7 mouse cellular contexts compared by ENCODE assay signal in genomic region chr9:62974439-62974838, GRCm38 (mm10). TPM values are rescaled to one million over a fixed set of nuclear protein-coding genes. Genes with fewer than 3 reads are reported as not detected.
DNase-seq lines count a peak whose midpoint lies in the region; ATAC-seq lines count a peak whose summit lies in the region.

No protein-coding gene starts in this region.

- no peaks in the 10 kb centered on the region for H3K27me3 ChIP-seq in intestine, embryonic 14.5 days (replicated peaks; ENCODE audit: control insufficient read depth, insufficient read depth, low read length)
- no peaks in the 10 kb centered on the region for H3K27me3 ChIP-seq in intestine, embryonic 16.5 days (replicated peaks; ENCODE audit: control insufficient read depth, insufficient read depth, low read length)

- H3K9me3 ChIP-seq in intestine, embryonic 14.5 days (ENCODE audit: control insufficient read depth, low read length), result no peaks in the 10 kb centered on the region
- no peaks in the 10 kb centered on the region for H3K9me3 ChIP-seq in intestine, embryonic 16.5 days (ENCODE audit: control insufficient read depth, low read length)

- DNase-seq in intestine, embryonic 14.5 days (ENCODE audit: low spot score), result peak; percentile 57
- peak; percentile 23 for DNase-seq in thymus, postnatal 0 days (ENCODE audit: low spot score)
- DNase-seq in thymus, postnatal 10 days (ENCODE audit: low spot score in 2 of 2), result no peak
- peak; percentile 70 for DNase-seq in induced T-regulatory cell, adult 2 months (ENCODE audit: low read depth)
- no peak for DNase-seq in ovary, postnatal 10 days (ENCODE audit: low spot score)
- DNase-seq in layer of hippocampus, adult 11-12 months (ENCODE audit: low spot score), result no peak

- H3K27ac ChIP-seq in intestine, embryonic 14.5 days (ENCODE audit: low read depth), result no peak overlapping the region
- no peak overlapping the region for H3K27ac ChIP-seq in intestine, embryonic 16.5 days (ENCODE audit: low read length)

- H3K4me1 ChIP-seq in intestine, embryonic 14.5 days (replicated peaks; ENCODE audit: control insufficient read depth, insufficient read depth, low read length), result peaks cover 15% of the 10 kb centered on the region
- H3K4me1 ChIP-seq in intestine, embryonic 16.5 days (ENCODE audit: control insufficient read depth, insufficient read depth, low read length), result peaks cover 24% of the 10 kb centered on the region

- H3K4me3 ChIP-seq in intestine, embryonic 14.5 days (ENCODE audit: low read depth, low read length), result no peak overlapping the region
- H3K4me3 ChIP-seq in intestine, embryonic 16.5 days (ENCODE audit: low read length), result no peak overlapping the region

- H3K4me2 ChIP-seq in intestine, embryonic 14.5 days (ENCODE audit: low read length), result no peak overlapping the region
- H3K4me2 ChIP-seq in intestine, embryonic 16.5 days (ENCODE audit: low read depth, low read length), result no peak overlapping the region

- ATAC-seq in intestine, embryonic 14.5 days (replicated peaks; ENCODE audit: low FRiP score, low TSS enrichment, low read depth), result no peak
- ATAC-seq in intestine, embryonic 16.5 days, result no peak

- H3K36me3 ChIP-seq in intestine, embryonic 14.5 days (ENCODE audit: control insufficient read depth, insufficient read depth, low read length), result no peaks in the 10 kb centered on the region
- no peaks in the 10 kb centered on the region for H3K36me3 ChIP-seq in intestine, embryonic 16.5 days (ENCODE audit: control insufficient read depth, insufficient read depth, low read length)

- no peak overlapping the region for H3K9ac ChIP-seq in intestine, embryonic 14.5 days (ENCODE audit: low read length)
- H3K9ac ChIP-seq in intestine, embryonic 16.5 days (ENCODE audit: low read depth, low read length), result no peak overlapping the region

- WGBS in intestine, embryonic 14.5 days, result 95% methylated on average over 2 of the region's 2 CpGs
- WGBS in intestine, embryonic 16.5 days, result 100% methylated on average over 2 of the region's 2 CpGs

RNA-seq across cellular contexts. Expression of gene Pias1, which starts 13.3 kb away (rescaled TPM):
- polyA plus RNA-seq in intestine, embryonic 14.5 days (2014; fragmentation: Nextera tagmentation; extraction: Ambion mirVana), result 51.4 and 60.6 TPM in 2 replicates
- polyA plus RNA-seq in intestine, embryonic 16.5 days (2015; fragmentation: Nextera tagmentation; extraction: Ambion mirVana), result 46.2 and 48.1 TPM in 2 replicates
- 53.0 and 57.8 TPM in 2 replicates for polyA plus RNA-seq in thymus, postnatal 0 days (2015; fragmentation: Nextera tagmentation; extraction: Ambion mirVana)

Comparison
In these comparisons a context has a peak if more than half of its experiments do, and no peak if none do; other contexts are left out.
1. DNase-seq: peak in intestine, embryonic 14.5 days (single experiment), thymus, postnatal 0 days (single experiment) and induced T-regulatory cell, adult 2 months (single experiment); none in thymus, postnatal 10 days (0 of 2), ovary, postnatal 10 days (single experiment) and layer of hippocampus, adult 11-12 months (single experiment).